9 mouse cellular contexts compared by ENCODE assay signal in the genomic region with DNA sequence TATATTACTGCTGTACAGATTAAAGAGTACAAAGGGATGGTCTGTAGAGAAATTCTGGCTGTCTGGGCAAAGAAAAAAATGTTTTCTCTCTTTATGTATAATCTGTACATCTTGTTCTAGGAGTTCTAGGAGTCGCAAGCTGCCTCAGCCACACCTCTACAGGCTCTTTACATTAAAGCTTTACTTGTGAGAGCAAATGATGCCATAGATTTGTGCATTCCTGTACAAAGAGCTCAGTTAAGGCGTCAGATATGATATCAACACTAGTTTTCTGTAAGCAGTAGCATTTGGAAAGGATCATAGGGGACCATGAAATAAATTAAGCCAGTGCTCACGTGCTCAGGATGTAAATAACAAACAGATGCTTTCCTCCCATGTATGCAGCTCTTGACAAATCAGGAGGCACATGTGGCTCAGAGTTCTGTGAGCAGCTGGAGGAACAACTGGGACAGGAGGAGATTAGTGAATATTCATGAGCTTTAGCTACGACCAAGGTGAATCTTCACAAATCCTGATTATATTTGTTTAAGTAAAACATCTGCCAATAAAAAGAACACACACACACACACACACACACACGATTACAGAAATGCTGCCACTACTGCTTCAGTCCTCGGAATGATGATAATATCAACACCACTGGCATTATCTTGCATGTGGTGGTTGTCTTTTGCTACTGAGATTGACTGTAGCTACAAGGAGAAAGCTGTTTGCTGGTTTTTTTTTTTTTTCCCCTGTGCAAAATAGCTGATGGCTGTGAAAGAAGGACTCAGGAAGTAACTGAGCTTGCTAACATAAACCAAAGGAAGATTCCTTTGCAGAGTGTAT.
DNase-seq lines count a peak whose midpoint lies in the region; ATAC-seq and TF ChIP-seq lines count a peak whose summit lies in the region.
"Had no signal": no experiment of that assay in that cellular context is flagged by ENCODE, and none has a peak within 500 bp of the region (broad histone marks: within the 10 kb centered on the region; RNA-seq: fewer than 3 reads in every experiment).

No protein-coding gene starts in this region.

- ATAC-seq in intestine, embryonic 15.5 days, result peak; percentile 69

- TF ChIP-seq CTCF in layer of hippocampus, adult 2 months (conservative IDR thresholded peaks at IDR 0.05), result no peak
- no peak for TF ChIP-seq CTCF in brain, embryonic 14.5 days (IDR thresholded peaks at IDR 0.05; ENCODE audit: borderline replicate concordance, extremely low read depth, insufficient read depth, insufficient read length)

- H3K9ac ChIP-seq in intestine, embryonic 15.5 days, result no peak overlapping the region

- no peaks in the 10 kb centered on the region for H3K27me3 ChIP-seq in intestine, embryonic 15.5 days (replicated peaks)

- DNase-seq in embryo, embryonic 11 days, result peak; percentile 11
- DNase-seq in embryo, embryonic 10 days (ENCODE audit: low spot score), result no peak
- DNase-seq in layer of hippocampus, adult 2 months (ENCODE audit: low spot score in 2 of 2), result no peak
- DNase-seq in layer of hippocampus, postnatal 10 days (ENCODE audit: low spot score in 2 of 2), result no peak
- DNase-seq in brain, embryonic 14.5 days (ENCODE audit: low read depth), result peak; percentile 77
- no peak for DNase-seq in urinary bladder, adult 2 months (ENCODE audit: low spot score)
- no peak for DNase-seq in c-Kit-positive CD71-positive TER-119-positive erythroid progenitor cells, embryonic 14.5 days (ENCODE audit: low spot score)

- no peak for TF ChIP-seq POLR2A in brain, embryonic 14.5 days (IDR thresholded peaks at IDR 0.05; ENCODE audit: borderline replicate concordance, extremely low read depth, insufficient read depth, insufficient read length, poor library complexity, severe bottlenecking)

- H3K4me3 ChIP-seq in layer of hippocampus, adult 2 months, result no peak overlapping the region; the same call in 1 of the 2 replicates
- H3K4me3 ChIP-seq in intestine, embryonic 15.5 days (replicated peaks), result no peak overlapping the region

- H3K9me3 ChIP-seq in intestine, embryonic 15.5 days, result no peaks in the 10 kb centered on the region

- 27% methylated on average over 6 of the region's 6 CpGs for WGBS in intestine, embryonic 15.5 days

- H3K36me3 ChIP-seq in intestine, embryonic 15.5 days, result no peaks in the 10 kb centered on the region

- H3K4me2 ChIP-seq in intestine, embryonic 15.5 days (replicated peaks), result no peak overlapping the region

- H3K4me1 ChIP-seq in intestine, embryonic 15.5 days (replicated peaks), result no peaks in the 10 kb centered on the region

- peak overlapping the region; percentile 90 for H3K27ac ChIP-seq in layer of hippocampus, adult 2 months
- peak overlapping the region; percentile 69 for H3K27ac ChIP-seq in intestine, embryonic 15.5 days
- H3K27ac ChIP-seq: macrophage had no signal

Comparison
In these comparisons a context has a peak if more than half of its experiments do, and no peak if none do; other contexts are left out.
1. DNase-seq: peak in embryo, embryonic 11 days (single experiment) and brain, embryonic 14.5 days (single experiment); none in embryo, embryonic 10 days (single experiment), layer of hippocampus, adult 2 months (0 of 2), layer of hippocampus, postnatal 10 days (0 of 2), urinary bladder, adult 2 months (single experiment) and c-Kit-positive CD71-positive TER-119-positive erythroid progenitor cells, embryonic 14.5 days (single experiment).